Mouse (Mus musculus): ENCODE results near the gene Commd2. TPM values are rescaled to one million over a fixed set of nuclear protein-coding genes. Genes with fewer than 3 reads are reported as not detected.

Commd2 gene
- polyA plus RNA-seq (2012; ENCODE audit: insufficient read depth, low replicate concordance), result 24.8 and 47.5 TPM in 2 replicates

GRCm38 (mm10) chr3:57651231-57651864, at the start of gene Commd2:
TSS of gene Commd2 (minus strand) at chr3:57651715.
- H3K4me1 ChIP-seq, result peaks cover 4% of the 10 kb centered on the region; the same call in 1 of the 2 replicates
- H3K4me3 ChIP-seq (replicated peaks), result peak within 1 kb of the TSS; percentile 93
- H3K9me3 ChIP-seq, result no peaks in the 10 kb centered on the region
- peaks cover 19% of the 10 kb centered on the region for H3K36me3 ChIP-seq (replicated peaks; ENCODE audit: low read length)
- H3K27me3 ChIP-seq (replicated peaks), result no peaks in the 10 kb centered on the region
- TF ChIP-seq FLI1 (IDR thresholded peaks at IDR 0.05; ENCODE audit: low read length) (no peak), GATA1 (IDR thresholded peaks at IDR 0.05; ENCODE audit: borderline replicate concordance, low read length) (no peak)

GRCm38 (mm10) chr3:57696779-57697178, 45.3 kb upstream of the Commd2 start:
- H3K9me3 ChIP-seq, result 0 out of 2 replicates have a peak, but pooled peaks cover 3% of the 10 kb centered on the region
- no peaks in the 10 kb centered on the region for H3K4me1 ChIP-seq
- H3K36me3 ChIP-seq (replicated peaks; ENCODE audit: low read length), result no peaks in the 10 kb centered on the region
- TF ChIP-seq FLI1 (IDR thresholded peaks at IDR 0.05; ENCODE audit: low read length), result no peak
- no peak for TF ChIP-seq GATA1 (IDR thresholded peaks at IDR 0.05; ENCODE audit: borderline replicate concordance, low read length)
- H3K4me3 ChIP-seq (replicated peaks), result no peak overlapping the region
- H3K27me3 ChIP-seq (replicated peaks), result no peaks in the 10 kb centered on the region

GRCm38 (mm10) chr3:57696249-57696648, 44.7 kb upstream of the Commd2 start:
- H3K4me3 ChIP-seq (replicated peaks), result no peak overlapping the region

GRCm38 (mm10) chr3:57692719-57693118, 41.2 kb upstream of the Commd2 start, which contains the start of gene Ankub1:
TSS of gene Ankub1 (minus strand) at chr3:57692799.
- no peak within 1 kb of the TSS for H3K4me3 ChIP-seq (replicated peaks)
- H3K27me3 ChIP-seq (replicated peaks), result no peaks in the 10 kb centered on the region
- 0 out of 2 replicates have a peak, but pooled peaks cover 3% of the 10 kb centered on the region for H3K9me3 ChIP-seq
- TF ChIP-seq FLI1 (IDR thresholded peaks at IDR 0.05; ENCODE audit: low read length) (no peak), GATA1 (IDR thresholded peaks at IDR 0.05; ENCODE audit: borderline replicate concordance, low read length) (no peak)
- H3K36me3 ChIP-seq (replicated peaks; ENCODE audit: low read length), result no peaks in the 10 kb centered on the region
- H3K4me1 ChIP-seq, result no peaks in the 10 kb centered on the region

More at GRCm38 (mm10) chr3:57696249-57696648, 44.7 kb upstream of the Commd2 start:
- H3K4me1 ChIP-seq, result no peaks in the 10 kb centered on the region
- 0 out of 2 replicates have a peak, but pooled peaks cover 3% of the 10 kb centered on the region for H3K9me3 ChIP-seq
- TF ChIP-seq FLI1 (IDR thresholded peaks at IDR 0.05; ENCODE audit: low read length) (no peak), GATA1 (IDR thresholded peaks at IDR 0.05; ENCODE audit: borderline replicate concordance, low read length) (no peak)
- no peaks in the 10 kb centered on the region for H3K27me3 ChIP-seq (replicated peaks)
- no peaks in the 10 kb centered on the region for H3K36me3 ChIP-seq (replicated peaks; ENCODE audit: low read length)

- TF ChIP-seq FLI1 (IDR thresholded peaks at IDR 0.05; ENCODE audit: low read length) (no peak), GATA1 (IDR thresholded peaks at IDR 0.05; ENCODE audit: borderline replicate concordance, low read length) (no peak)
- Histone ChIP-seq H3K36me3 (replicated peaks; ENCODE audit: low read length) (no peaks in the 10 kb centered on the region), H3K27me3 (replicated peaks) (no peaks in the 10 kb centered on the region), H3K9me3 (0 out of 2 replicates have a peak, but pooled peaks cover 3% of the 10 kb centered on the region), H3K4me1 (no peaks in the 10 kb centered on the region), H3K4me3 (replicated peaks) (no peak overlapping the region)
Observed at GRCm38 (mm10) chr3:57691772-57692171, 40.3 kb upstream of the Commd2 start.

GRCm38 (mm10) chr3:57677786-57678185, 26.3 kb upstream of the Commd2 start:
- peaks cover 20% of the 10 kb centered on the region for H3K9me3 ChIP-seq
- H3K4me3 ChIP-seq (replicated peaks), result peak overlapping the region; percentile 31
- no peaks in the 10 kb centered on the region for H3K36me3 ChIP-seq (replicated peaks; ENCODE audit: low read length)
- no peak for TF ChIP-seq FLI1 (IDR thresholded peaks at IDR 0.05; ENCODE audit: low read length)
- TF ChIP-seq GATA1 (IDR thresholded peaks at IDR 0.05; ENCODE audit: borderline replicate concordance, low read length), result no peak
- no peaks in the 10 kb centered on the region for H3K4me1 ChIP-seq
- H3K27me3 ChIP-seq (replicated peaks), result no peaks in the 10 kb centered on the region

- no peak for TF ChIP-seq FLI1 (IDR thresholded peaks at IDR 0.05; ENCODE audit: low read length)
- TF ChIP-seq GATA1 (IDR thresholded peaks at IDR 0.05; ENCODE audit: borderline replicate concordance, low read length), result no peak
- Histone ChIP-seq H3K27me3 (replicated peaks) (peaks cover 2% of the 10 kb centered on the region), H3K4me1 (no peaks in the 10 kb centered on the region), H3K4me3 (replicated peaks) (no peak overlapping the region), H3K36me3 (replicated peaks; ENCODE audit: low read length) (no peaks in the 10 kb centered on the region), H3K9me3 (peaks cover 14% of the 10 kb centered on the region)
Observed at GRCm38 (mm10) chr3:57674075-57674474, 22.6 kb upstream of the Commd2 start.

GRCm38 (mm10) chr3:57673586-57673985, 22.1 kb upstream of the Commd2 start:
- peaks cover 14% of the 10 kb centered on the region for H3K9me3 ChIP-seq
- no peak for TF ChIP-seq FLI1 (IDR thresholded peaks at IDR 0.05; ENCODE audit: low read length)
- no peak for TF ChIP-seq GATA1 (IDR thresholded peaks at IDR 0.05; ENCODE audit: borderline replicate concordance, low read length)
- H3K4me3 ChIP-seq (replicated peaks), result no peak overlapping the region
- H3K27me3 ChIP-seq (replicated peaks), result peaks cover 2% of the 10 kb centered on the region
- no peaks in the 10 kb centered on the region for H3K36me3 ChIP-seq (replicated peaks; ENCODE audit: low read length)
- H3K4me1 ChIP-seq, result no peaks in the 10 kb centered on the region

- peaks cover 4% of the 10 kb centered on the region; the same call in 1 of the 2 replicates for H3K4me1 ChIP-seq
- no peaks in the 10 kb centered on the region for H3K9me3 ChIP-seq
- no peaks in the 10 kb centered on the region for H3K36me3 ChIP-seq (replicated peaks; ENCODE audit: low read length)
- no peak for TF ChIP-seq GATA1 (IDR thresholded peaks at IDR 0.05; ENCODE audit: borderline replicate concordance, low read length)
- TF ChIP-seq FLI1 (IDR thresholded peaks at IDR 0.05; ENCODE audit: low read length), result no peak
- H3K27me3 ChIP-seq (replicated peaks), result peaks cover 2% of the 10 kb centered on the region
- H3K4me3 ChIP-seq (replicated peaks), result peak overlapping the region; percentile 53
Observed at GRCm38 (mm10) chr3:57667054-57667723, 15.7 kb upstream of the Commd2 start.

- Histone ChIP-seq H3K9me3 (no peaks in the 10 kb centered on the region), H3K4me3 (replicated peaks) (no peak overlapping the region), H3K36me3 (replicated peaks; ENCODE audit: low read length) (no peaks in the 10 kb centered on the region), H3K4me1 (peaks cover 4% of the 10 kb centered on the region; the same call in 1 of the 2 replicates), H3K27me3 (replicated peaks) (peaks cover 2% of the 10 kb centered on the region)
- TF ChIP-seq FLI1 (IDR thresholded peaks at IDR 0.05; ENCODE audit: low read length) (no peak), GATA1 (IDR thresholded peaks at IDR 0.05; ENCODE audit: borderline replicate concordance, low read length) (no peak)
Observed at GRCm38 (mm10) chr3:57665880-57666279, 14.4 kb upstream of the Commd2 start.

Data from megakaryocyte, embryonic 14.5 days (primary cell).